Mouse (Mus musculus) liver, adult 2 months (tissue): ENCODE results near the gene Sox13.

Experiments
- CTCF ChIP-seq: fragments of 200-500 bp; IDR thresholded peaks from 2 replicates; pipeline ENCODE4 v1.5.1; 2011; ENCODE audit warnings: low read depth, low read length, control low read depth
- POLR2A ChIP-seq: fragments of 200-500 bp; IDR thresholded peaks from 2 replicates; pipeline ENCODE4 v1.6.1; 2011; ENCODE audit warnings: low read length, control low read depth; ENCODE audit not compliant: insufficient read depth; ENCODE audit errors: extremely low read depth

- TF ChIP-seq CTCF (no peak), POLR2A (no peak)
Measured at GRCm38 (mm10) chr1:133356330-133356729, 67.8 kb downstream of the Sox13 start.
